Mouse (Mus musculus): ENCODE results near the gene Zfp593. TPM values are rescaled to one million over a fixed set of nuclear protein-coding genes. Genes with fewer than 3 reads are reported as not detected.

Gene Zfp593
- total RNA-seq, 2 experiments from 2014 or later: 4.1 to 4.7 TPM

- intact Hi-C loops (cut with DNase I; ENCODE audit: low total_unique reads): no loop called here
- no peak for DNase-seq
These were observed 1.7 kb downstream of the Zfp593 start, which contains the start of gene E130218I03Rik for GRCm38 (mm10) chr4:134243516-134244250. Gene E130218I03Rik, plus strand, starts transcription at chr4:134243662.

GRCm38 (mm10) chr4:134238686-134239085 lies 6.7 kb downstream of the Zfp593 start:
- DNase-seq: no peak
- intact Hi-C loops (cut with DNase I; ENCODE audit: low total_unique reads): no loop called here

DNA sequence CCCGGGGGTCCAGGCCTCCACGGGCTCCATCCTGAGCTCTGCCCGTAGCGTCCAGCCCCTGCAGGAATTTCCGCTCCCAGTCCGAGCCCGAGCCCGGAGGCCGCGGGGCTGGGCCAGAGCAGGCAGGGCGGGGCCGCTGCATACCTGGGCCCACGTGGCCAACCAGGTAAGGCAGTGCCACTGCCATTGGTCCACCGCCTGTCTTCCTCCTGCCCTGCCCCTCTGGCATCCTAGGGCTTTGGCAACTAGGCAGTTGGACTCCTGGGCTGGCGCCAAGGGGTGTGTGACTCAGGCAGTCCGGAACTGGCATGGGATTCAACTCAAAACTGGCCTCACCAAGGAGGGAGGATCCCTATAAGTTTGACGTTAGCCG lies 7.1 kb downstream of the Zfp593 start, which contains the start of gene Cnksr1:
Gene Cnksr1 (minus strand): TSS at position 121 of the 373 bp plus-strand sequence.
- peak; percentile 80 for DNase-seq
- intact Hi-C loops (cut with DNase I; ENCODE audit: low total_unique reads): no loop called here

- intact Hi-C loops (cut with DNase I; ENCODE audit: low total_unique reads): no loop called here
- DNase-seq: no peak
These were observed 7.7 kb downstream of the Zfp593 start for GRCm38 (mm10) chr4:134237582-134238278.

DNA sequence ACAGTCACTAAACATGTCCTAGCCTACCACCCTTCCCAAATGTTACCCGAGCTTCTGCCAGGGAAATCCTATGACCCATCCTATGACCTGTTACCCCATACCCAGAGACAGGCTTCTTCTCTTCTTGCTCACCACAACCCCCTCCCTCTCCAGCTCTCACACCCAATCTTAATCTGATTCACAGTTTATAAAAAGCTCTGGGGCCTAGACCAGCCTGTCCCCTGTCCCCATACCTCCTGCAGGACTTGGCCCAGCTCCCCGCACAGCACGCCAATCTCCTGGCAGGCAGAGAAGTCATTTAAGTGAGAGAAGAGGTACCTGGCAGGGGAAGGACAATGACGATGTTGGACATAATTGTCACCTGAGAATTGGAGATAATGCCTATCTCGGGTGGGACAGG lies 10.5 kb downstream of the Zfp593 start:
- intact Hi-C loops (cut with DNase I; ENCODE audit: low total_unique reads): loop anchor here (5.0 kb wide), 1 partner anchor 43 kb away; no protein-coding TSS in a partner anchor
- no peak for DNase-seq

- intact Hi-C loops (cut with DNase I; ENCODE audit: low total_unique reads): loop anchor here (5.0 kb wide), 1 partner anchor 38 kb away; no protein-coding TSS in a partner anchor
- no peak for DNase-seq
These were observed 15.0 kb downstream of the Zfp593 start for GRCm38 (mm10) chr4:134230431-134230830.

DNA sequence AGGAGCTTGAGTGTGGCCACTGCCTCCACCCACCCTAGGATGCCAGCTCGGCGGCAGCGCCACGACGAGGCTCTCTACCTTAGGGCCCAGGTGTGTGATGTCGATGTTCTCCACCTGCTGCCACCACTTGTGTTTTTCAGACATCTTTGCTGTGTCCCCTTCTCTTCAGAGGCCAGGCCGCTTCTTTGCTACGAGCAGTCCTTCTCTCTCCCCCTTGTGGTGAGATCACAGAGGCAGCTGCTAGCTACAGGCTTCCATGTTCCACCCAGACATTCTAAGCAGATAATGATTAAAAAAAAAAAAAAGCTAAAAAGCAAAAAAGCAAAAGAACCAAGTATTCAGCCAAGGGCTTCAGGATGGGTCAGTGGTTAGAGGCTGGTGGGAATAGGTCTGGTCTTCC lies 18.2 kb downstream of the Zfp593 start, which contains the start of gene Catsper4:
Gene Catsper4 (minus strand): TSS at position 190 of the 400 bp plus-strand sequence.
- intact Hi-C loops (cut with DNase I; ENCODE audit: low total_unique reads): no loop called here
- DNase-seq: no peak

GRCm38 (mm10) chr4:134222793-134223600 lies 22.4 kb downstream of the Zfp593 start:
- DNase-seq: no peak
- intact Hi-C loops (cut with DNase I; ENCODE audit: low total_unique reads): no loop called here

DNA sequence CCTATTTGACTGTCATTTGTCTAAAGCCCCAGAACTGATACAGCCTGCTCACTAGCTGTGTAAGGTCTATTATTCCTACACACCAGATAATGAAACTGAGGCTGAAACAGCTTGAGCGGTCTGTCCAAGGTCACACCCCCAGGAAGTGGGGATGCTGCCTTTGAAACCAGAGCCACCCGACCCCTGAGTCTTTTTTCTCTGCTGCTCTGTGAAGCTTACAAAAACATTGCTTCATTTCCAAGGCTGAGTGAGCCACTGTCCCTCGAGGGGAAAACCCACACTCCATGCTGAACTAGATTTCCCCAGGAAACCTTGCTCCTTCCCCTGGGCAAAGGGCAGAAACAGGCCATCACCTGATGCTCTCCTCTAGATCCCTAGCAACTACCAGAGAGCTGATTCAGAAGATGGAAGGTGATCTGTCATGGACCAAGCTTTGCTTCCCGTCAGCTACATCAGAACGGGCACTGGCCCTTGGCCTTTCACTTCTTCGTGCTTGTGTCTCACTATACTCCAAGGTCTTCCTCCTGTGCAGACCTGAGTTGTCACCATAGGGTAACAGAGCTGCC lies 38.8 kb downstream of the Zfp593 start:
- intact Hi-C loops (cut with DNase I; ENCODE audit: low total_unique reads): no loop called here
- DNase-seq: no peak

DNA sequence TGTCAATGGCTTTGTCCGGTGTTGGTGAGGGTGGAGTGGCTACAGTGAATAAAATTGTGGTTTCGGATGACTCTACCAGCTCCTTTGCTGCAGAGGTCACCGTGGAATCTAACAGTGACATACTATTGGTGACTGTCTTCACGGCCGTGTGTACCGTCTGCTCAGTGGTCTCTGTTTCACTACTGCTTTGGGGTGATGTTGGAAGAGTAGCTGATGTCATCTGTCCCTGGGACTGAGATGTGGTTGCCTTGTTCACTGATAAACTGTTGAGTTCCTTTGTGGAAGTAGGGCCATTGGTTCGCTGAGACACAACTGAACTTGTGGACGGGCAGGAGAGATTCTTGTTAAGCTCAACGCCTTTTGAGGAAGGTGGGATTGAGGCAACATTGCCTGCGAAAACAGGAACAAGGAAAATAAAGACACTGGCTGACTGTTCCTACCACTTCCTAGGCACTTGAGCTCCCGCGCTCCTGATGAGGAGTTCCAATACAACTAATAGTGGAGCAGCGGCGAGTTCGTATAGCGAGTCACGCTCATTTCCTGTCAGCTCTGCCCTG lies 42.0 kb downstream of the Zfp593 start:
- no peak for DNase-seq
- intact Hi-C loops (cut with DNase I; ENCODE audit: low total_unique reads): no loop called here

GRCm38 (mm10) chr4:134202904-134203303 lies 42.5 kb downstream of the Zfp593 start, which contains the start of gene Gm7534:
Gene Gm7534, minus strand, starts transcription at chr4:134203004.
- DNase-seq: no peak
- intact Hi-C loops (cut with DNase I; ENCODE audit: low total_unique reads): no loop called here

GRCm38 (mm10) chr4:134199371-134199770 lies 46.0 kb downstream of the Zfp593 start:
- no peak for DNase-seq
- intact Hi-C loops (cut with DNase I; ENCODE audit: low total_unique reads): no loop called here

Other genes with a start within 250 kb of the Zfp593 start
- gene Dhdds, start 244.7 kb downstream of the Zfp593 start, total RNA-seq (2021): 10 to 100 TPM; 11.3 to 13.0 TPM
- 1 to 10 TPM; 1.9 to 3.0 TPM for gene Lin28a, start 226.8 kb downstream of the Zfp593 start, total RNA-seq (2021)
- not detected for gene Zfp683, start 191.8 kb downstream of the Zfp593 start, total RNA-seq (2021)
- gene Crybg2, start 184.8 kb downstream of the Zfp593 start, total RNA-seq (2021): not detected
- 1 to 10 TPM in 1 of 2 experiments, under 1 TPM in 1; 0.51 to 1.7 TPM for gene Cd52, start 150.5 kb downstream of the Zfp593 start, total RNA-seq (2021)
- gene Ubxn11, start 143.0 kb downstream of the Zfp593 start, total RNA-seq (2021): 1 to 10 TPM in 1 of 2 experiments, under 1 TPM in 1; 0.70 to 1.2 TPM
- gene Sh3bgrl3, start 116.8 kb downstream of the Zfp593 start, total RNA-seq (2021): 10 to 100 TPM; 30.4 to 37.5 TPM
- 10 to 100 TPM; 31.9 to 49.8 TPM for gene Cep85, start 58.5 kb downstream of the Zfp593 start, total RNA-seq (2021)
- gene Gm7534, start 42.6 kb downstream of the Zfp593 start, total RNA-seq (2021): not detected
- under 1 TPM; 0.16 to 0.23 TPM for gene Catsper4, start 18.2 kb downstream of the Zfp593 start, total RNA-seq (2021)
- gene Cnksr1, start 7.2 kb downstream of the Zfp593 start, total RNA-seq (2021): 1 to 10 TPM; 7.5 to 8.9 TPM
- gene E130218I03Rik, start 1.9 kb downstream of the Zfp593 start, total RNA-seq (2021): not detected
- gene Gm30191, start 1.3 kb upstream of the Zfp593 start, total RNA-seq (2021): not detected
- gene Grrp1, start 8.5 kb upstream of the Zfp593 start, total RNA-seq (2021): 1 to 10 TPM; 5.9 to 6.0 TPM
- 1 to 10 TPM; 4.8 to 5.3 TPM for gene Pdik1l, start 42.3 kb upstream of the Zfp593 start, total RNA-seq (2021)
- 100 to 1,000 TPM; 103 to 224 TPM for gene Trim63, start 69.5 kb upstream of the Zfp593 start, total RNA-seq (2021)
- gene Slc30a2, start 97.6 kb upstream of the Zfp593 start, total RNA-seq (2021): 1 to 10 TPM in 1 of 2 experiments, under 1 TPM in 1; 0.47 to 6.3 TPM
- gene Extl1, start 138.3 kb upstream of the Zfp593 start, total RNA-seq (2021): 10 to 100 TPM; 36.3 to 37.2 TPM
- gene Pafah2, start 150.7 kb upstream of the Zfp593 start, total RNA-seq (2021): 1 to 10 TPM; 3.2 to 3.4 TPM
- 10 to 100 TPM; 29.4 to 37.7 TPM for gene Stmn1, start 222.7 kb upstream of the Zfp593 start, total RNA-seq (2021)